Mouse (Mus musculus): ENCODE data around the gene Bcas3. TPM values are rescaled to one million over a fixed set of nuclear protein-coding genes. Genes with fewer than 3 reads are reported as not detected.
A peak's percentile ranks its signal among the peaks of the same experiment; 100 is the strongest.

Bcas3 gene
- polyA plus RNA-seq, 1 experiment: 25.3 TPM

DNA sequence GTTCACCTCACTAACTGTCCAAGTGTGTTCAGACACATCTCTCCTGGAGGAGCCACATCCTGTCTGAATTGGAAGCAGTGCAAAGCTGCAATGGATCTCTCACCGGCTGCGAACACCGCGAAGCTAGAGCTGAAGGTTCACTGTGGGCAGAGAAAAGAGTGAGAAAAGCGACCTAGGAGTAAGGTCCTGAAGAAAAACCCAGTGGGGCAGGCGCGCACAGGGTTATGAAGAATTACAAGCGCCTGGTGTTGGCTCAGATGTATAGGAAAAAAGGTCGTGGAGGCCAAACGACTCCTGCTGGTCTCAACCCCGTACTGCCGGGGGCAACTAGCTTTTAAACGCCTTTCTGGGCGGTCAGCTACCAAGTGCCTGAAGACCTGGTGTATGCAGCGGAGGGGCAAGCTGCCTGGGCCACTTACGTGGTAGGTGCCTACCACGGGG, 478.0 kb downstream of the Bcas3 start:
- H3K27me3 ChIP-seq (ENCODE audit: control insufficient read depth, insufficient read depth, low read length): peaks cover 43% of the 10 kb centered on the region
- H3K4me3 ChIP-seq (ENCODE audit: extremely low read depth, insufficient read depth, insufficient read length): no peak overlapping the region
- 9% methylated on average over 17 of the region's 17 CpGs for WGBS
- no peak for DNase-seq (ENCODE audit: low read depth in 1 of 2, low spot score in 2 of 2)
- no peak overlapping the region for H3K27ac ChIP-seq (ENCODE audit: insufficient read depth, low read length)
- no peaks in the 10 kb centered on the region for H3K36me3 ChIP-seq (ENCODE audit: control insufficient read depth, insufficient read depth, low read length)
- peaks cover 2% of the 10 kb centered on the region; the same call in 1 of the 2 replicates for H3K4me1 ChIP-seq (ENCODE audit: control insufficient read depth, insufficient read depth, insufficient read length)
- TF ChIP-seq POLR2A (IDR thresholded peaks at IDR 0.05; ENCODE audit: low read depth, low read length) (no peak), CTCF (IDR thresholded peaks at IDR 0.05; ENCODE audit: extremely low read depth, insufficient read depth, insufficient read length, insufficient replicate concordance) (no peak)

DNA sequence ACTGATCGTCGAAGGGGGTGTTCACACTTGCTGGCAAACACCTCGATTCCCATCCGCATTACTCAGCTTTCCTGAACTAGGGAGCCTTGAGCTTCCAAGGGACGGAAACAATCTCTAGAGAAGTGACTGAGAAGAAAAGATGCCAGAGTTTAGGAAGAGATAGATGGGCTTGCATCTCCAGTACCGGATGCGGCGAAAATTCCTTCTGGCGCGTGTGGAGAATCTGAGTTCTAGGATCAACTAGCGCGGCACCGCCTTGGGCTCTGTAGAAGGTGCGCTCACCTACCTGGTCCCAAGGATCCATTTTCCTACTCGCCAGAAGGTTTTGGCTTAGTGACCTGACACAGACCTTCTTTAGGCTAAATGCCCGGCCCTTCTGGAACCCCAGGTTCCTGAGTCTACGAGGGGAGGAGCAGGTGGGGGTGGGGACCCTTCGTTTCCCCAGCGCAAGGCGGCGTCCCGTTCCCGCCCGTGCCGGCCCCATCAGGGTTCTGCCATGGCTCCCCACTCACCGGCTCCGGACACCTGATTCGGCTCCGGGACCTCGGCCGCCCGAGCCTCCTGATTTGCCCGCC, 478.8 kb downstream of the Bcas3 start:
- 6% methylated on average over 33 of the region's 33 CpGs for WGBS
- Histone ChIP-seq H3K4me3 (ENCODE audit: extremely low read depth, insufficient read depth, insufficient read length) (no peak overlapping the region), H3K36me3 (ENCODE audit: control insufficient read depth, insufficient read depth, low read length) (no peaks in the 10 kb centered on the region), H3K4me1 (ENCODE audit: control insufficient read depth, insufficient read depth, insufficient read length) (peaks cover 2% of the 10 kb centered on the region; the same call in 1 of the 2 replicates), H3K27me3 (ENCODE audit: control insufficient read depth, insufficient read depth, low read length) (peaks cover 46% of the 10 kb centered on the region), H3K27ac (ENCODE audit: insufficient read depth, low read length) (no peak overlapping the region)
- no peak for DNase-seq (ENCODE audit: low read depth in 1 of 2, low spot score in 2 of 2)
- TF ChIP-seq CTCF (IDR thresholded peaks at IDR 0.05; ENCODE audit: extremely low read depth, insufficient read depth, insufficient read length, insufficient replicate concordance): no peak
- no peak for TF ChIP-seq POLR2A (IDR thresholded peaks at IDR 0.05; ENCODE audit: low read depth, low read length)

- H3K27me3 ChIP-seq (ENCODE audit: control insufficient read depth, insufficient read depth, low read length): peaks cover 50% of the 10 kb centered on the region
- no peak within 1 kb of the TSS for H3K27ac ChIP-seq (ENCODE audit: insufficient read depth, low read length)
- 2% methylated on average over 35 of the region's 52 CpGs for WGBS
- H3K4me1 ChIP-seq (ENCODE audit: control insufficient read depth, insufficient read depth, insufficient read length): peaks cover 5% of the 10 kb centered on the region; the same call in 1 of the 2 replicates
- peak within 1 kb of the TSS; percentile 43; the same call in 1 of the 2 replicates for H3K4me3 ChIP-seq (ENCODE audit: extremely low read depth, insufficient read depth, insufficient read length)
- H3K36me3 ChIP-seq (ENCODE audit: control insufficient read depth, insufficient read depth, low read length): no peaks in the 10 kb centered on the region
- TF ChIP-seq CTCF (IDR thresholded peaks at IDR 0.05; ENCODE audit: extremely low read depth, insufficient read depth, insufficient read length, insufficient replicate concordance) (no peak), POLR2A (IDR thresholded peaks at IDR 0.05; ENCODE audit: low read depth, low read length) (no peak)
- DNase-seq (ENCODE audit: low read depth in 1 of 2, low spot score in 2 of 2): no peak
Observed at GRCm38 (mm10) chr11:85832231-85832924, 479.4 kb downstream of the Bcas3 start, which contains the start of gene Tbx2. Gene Tbx2, plus strand, starts transcription at chr11:85832551.

DNA sequence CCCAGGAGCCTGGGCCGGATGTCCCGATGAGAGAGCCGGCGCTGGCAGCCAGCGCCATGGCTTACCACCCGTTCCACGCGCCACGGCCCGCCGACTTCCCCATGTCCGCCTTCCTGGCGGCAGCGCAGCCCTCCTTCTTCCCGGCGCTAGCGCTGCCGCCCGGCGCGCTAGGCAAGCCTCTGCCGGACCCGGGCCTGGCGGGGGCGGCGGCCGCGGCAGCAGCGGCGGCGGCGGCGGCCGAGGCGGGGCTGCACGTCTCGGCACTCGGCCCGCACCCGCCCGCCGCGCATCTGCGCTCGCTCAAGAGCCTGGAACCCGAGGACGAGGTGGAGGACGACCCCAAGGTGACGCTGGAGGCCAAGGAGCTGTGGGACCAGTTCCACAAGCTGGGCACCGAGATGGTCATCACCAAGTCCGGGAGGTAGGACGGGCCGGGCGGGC, 480.1 kb downstream of the Bcas3 start:
- Histone ChIP-seq H3K4me1 (ENCODE audit: control insufficient read depth, insufficient read depth, insufficient read length) (peaks cover 10% of the 10 kb centered on the region; the same call in 1 of the 2 replicates), H3K27ac (ENCODE audit: insufficient read depth, low read length) (no peak overlapping the region), H3K4me3 (ENCODE audit: extremely low read depth, insufficient read depth, insufficient read length) (peak overlapping the region; percentile 43; the same call in 1 of the 2 replicates), H3K27me3 (ENCODE audit: control insufficient read depth, insufficient read depth, low read length) (peaks cover 56% of the 10 kb centered on the region), H3K36me3 (ENCODE audit: control insufficient read depth, insufficient read depth, low read length) (no peaks in the 10 kb centered on the region)
- WGBS: under 1% methylated on average over 54 of the region's 54 CpGs
- TF ChIP-seq CTCF (IDR thresholded peaks at IDR 0.05; ENCODE audit: extremely low read depth, insufficient read depth, insufficient read length, insufficient replicate concordance) (no peak), POLR2A (IDR thresholded peaks at IDR 0.05; ENCODE audit: low read depth, low read length) (no peak)
- DNase-seq (ENCODE audit: low read depth in 1 of 2, low spot score in 2 of 2): no peak

GRCm38 (mm10) chr11:85833761-85834385, 480.9 kb downstream of the Bcas3 start:
- Histone ChIP-seq H3K36me3 (ENCODE audit: control insufficient read depth, insufficient read depth, low read length) (no peaks in the 10 kb centered on the region), H3K27ac (ENCODE audit: insufficient read depth, low read length) (no peak overlapping the region), H3K4me3 (ENCODE audit: extremely low read depth, insufficient read depth, insufficient read length) (no peak overlapping the region), H3K4me1 (ENCODE audit: control insufficient read depth, insufficient read depth, insufficient read length) (peaks cover 12% of the 10 kb centered on the region; the same call in 1 of the 2 replicates), H3K27me3 (ENCODE audit: control insufficient read depth, insufficient read depth, low read length) (peaks cover 56% of the 10 kb centered on the region)
- DNase-seq (ENCODE audit: low read depth in 1 of 2, low spot score in 2 of 2): no peak
- 16% methylated on average over 11 of the region's 11 CpGs for WGBS
- TF ChIP-seq POLR2A (IDR thresholded peaks at IDR 0.05; ENCODE audit: low read depth, low read length): no peak
- no peak for TF ChIP-seq CTCF (IDR thresholded peaks at IDR 0.05; ENCODE audit: extremely low read depth, insufficient read depth, insufficient read length, insufficient replicate concordance)

DNA sequence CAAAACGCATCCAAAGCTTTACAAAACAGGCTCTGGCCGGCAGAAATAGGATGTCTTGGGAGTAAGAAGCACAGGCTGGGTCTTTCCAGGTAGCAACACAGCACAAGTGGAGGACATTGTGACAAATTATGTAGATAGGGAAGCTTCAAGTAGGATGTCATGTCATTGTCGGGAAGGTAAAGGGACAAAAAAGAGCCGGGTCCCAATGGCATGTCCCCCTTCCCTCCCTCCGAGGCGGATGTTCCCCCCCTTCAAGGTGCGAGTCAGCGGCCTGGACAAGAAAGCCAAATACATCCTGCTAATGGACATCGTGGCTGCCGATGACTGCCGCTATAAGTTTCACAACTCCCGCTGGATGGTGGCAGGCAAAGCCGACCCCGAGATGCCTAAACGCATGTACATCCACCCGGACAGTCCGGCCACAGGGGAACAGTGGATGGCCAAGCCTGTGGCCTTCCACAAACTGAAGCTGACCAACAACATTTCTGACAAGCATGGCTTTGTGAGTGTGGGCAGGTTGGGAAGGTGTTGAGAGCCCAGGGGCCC, 481.5 kb downstream of the Bcas3 start:
- no peak for TF ChIP-seq POLR2A (IDR thresholded peaks at IDR 0.05; ENCODE audit: low read depth, low read length)
- no peak for TF ChIP-seq CTCF (IDR thresholded peaks at IDR 0.05; ENCODE audit: extremely low read depth, insufficient read depth, insufficient read length, insufficient replicate concordance)
- Histone ChIP-seq H3K27ac (ENCODE audit: insufficient read depth, low read length) (no peak overlapping the region), H3K4me1 (ENCODE audit: control insufficient read depth, insufficient read depth, insufficient read length) (peaks cover 12% of the 10 kb centered on the region; the same call in 1 of the 2 replicates), H3K27me3 (ENCODE audit: control insufficient read depth, insufficient read depth, low read length) (peaks cover 50% of the 10 kb centered on the region), H3K4me3 (ENCODE audit: extremely low read depth, insufficient read depth, insufficient read length) (no peak overlapping the region), H3K36me3 (ENCODE audit: control insufficient read depth, insufficient read depth, low read length) (no peaks in the 10 kb centered on the region)
- DNase-seq (ENCODE audit: low read depth in 1 of 2, low spot score in 2 of 2): no peak
- 10% methylated on average over 17 of the region's 17 CpGs for WGBS
